Mouse (Mus musculus) neutrophil, adult 59 days (primary cell): ENCODE data around the gene Cep72. TPM values are rescaled to one million over a fixed set of nuclear protein-coding genes. Genes with fewer than 3 reads are reported as not detected.

Experiments
- total RNA-seq, 2 experiments: library from RNA; stranded (reverse); gene quantifications; 1 replicate in 1 of 2; 2 replicates in 1 of 2; pipeline ENCODE4 v1.2.4; 2023

Cep72 gene
- 10 to 100 TPM in 1 of 2 experiments, 1 to 10 TPM in 1; 8.2 to 13.8 TPM for total RNA-seq

GRCm38 (mm10) chr13:74061613-74062377, at the start of gene Cep72:
Gene Cep72, minus strand, starts transcription at chr13:74062299.

GRCm38 (mm10) chr13:74008948-74009718, 53.0 kb downstream of the Cep72 start, which contains the start of gene Tppp:
Gene Tppp, plus strand, starts transcription at chr13:74009407.

Other genes starting within 250 kb of the Cep72 start
- under 1 TPM in 1 of 2 experiments, not detected in 1; 0.15 TPM for gene Nkd2, start 214.7 kb downstream of the Cep72 start, total RNA-seq
- gene Trip13, start 124.5 kb downstream of the Cep72 start, total RNA-seq, result 1 to 10 TPM; 7.7 to 9.0 TPM
- gene Brd9, start 124.5 kb downstream of the Cep72 start, total RNA-seq, result 10 to 100 TPM; 51.8 to 65.7 TPM
- gene Zdhhc11, start 98.4 kb downstream of the Cep72 start, total RNA-seq, result not detected
- 1 to 10 TPM; 1.4 to 1.5 TPM for gene Tppp, start 52.9 kb downstream of the Cep72 start, total RNA-seq
- gene Slc9a3, start 59.2 kb upstream of the Cep72 start, total RNA-seq, result not detected
- gene Exoc3, start 146.4 kb upstream of the Cep72 start, total RNA-seq, result 10 to 100 TPM; 46.4 to 46.5 TPM
- 1 to 10 TPM in 1 of 2 experiments, under 1 TPM in 1; 0.49 to 1.2 TPM for gene Ahrr, start 230.0 kb upstream of the Cep72 start, total RNA-seq